Mouse (Mus musculus): ENCODE measurements at regions not wholly inside any gene's neighbourhood (a gene's known extent, or its start where the extent isn't known, plus 50 kb on each side); places are given as distances from the start of the nearest gene placed in this dataset.

- DNase-seq (ENCODE audit: low spot score): no peak
Measured at GRCm38 (mm10) chr2:78804931-78805330, 63.0 kb upstream of the Ube2e3 start.

GRCm38 (mm10) chr2:78803543-78803942 lies 64.4 kb upstream of the Ube2e3 start:
- no peak for DNase-seq (ENCODE audit: low spot score)

- no peak for DNase-seq (ENCODE audit: low spot score)
Measured at GRCm38 (mm10) chr2:78795446-78795845, 72.5 kb upstream of the Ube2e3 start.

GRCm38 (mm10) chr2:78794734-78795133 lies 73.2 kb upstream of the Ube2e3 start:
- DNase-seq (ENCODE audit: low spot score): no peak

GRCm38 (mm10) chr2:78789124-78789523 lies 78.8 kb upstream of the Ube2e3 start:
- DNase-seq (ENCODE audit: low spot score): no peak

GRCm38 (mm10) chr2:78788222-78788621 lies 79.7 kb upstream of the Ube2e3 start:
- no peak for DNase-seq (ENCODE audit: low spot score)

GRCm38 (mm10) chr2:78779949-78780348 lies 88.0 kb upstream of the Ube2e3 start:
- DNase-seq (ENCODE audit: low spot score): no peak

GRCm38 (mm10) chr2:78777589-78777988 lies 90.3 kb upstream of the Ube2e3 start:
- no peak for DNase-seq (ENCODE audit: low spot score)

GRCm38 (mm10) chr2:78754362-78754761 lies 113.6 kb upstream of the Ube2e3 start:
- DNase-seq (ENCODE audit: low spot score): no peak

GRCm38 (mm10) chr2:78753918-78754317 lies 114.0 kb upstream of the Ube2e3 start:
- no peak for DNase-seq (ENCODE audit: low spot score)

GRCm38 (mm10) chr2:78730161-78730560 lies 137.8 kb upstream of the Ube2e3 start:
- no peak for DNase-seq (ENCODE audit: low spot score)

GRCm38 (mm10) chr2:78726060-78726459 lies 141.9 kb upstream of the Ube2e3 start:
- no peak for DNase-seq (ENCODE audit: low spot score)

GRCm38 (mm10) chr2:78724416-78724815 lies 143.5 kb upstream of the Ube2e3 start:
- no peak for DNase-seq (ENCODE audit: low spot score)

GRCm38 (mm10) chr2:78723423-78723822 lies 144.5 kb upstream of the Ube2e3 start:
- DNase-seq (ENCODE audit: low spot score): no peak

GRCm38 (mm10) chr2:78722739-78723138 lies 145.2 kb upstream of the Ube2e3 start:
- DNase-seq (ENCODE audit: low spot score): no peak

- no peak for DNase-seq (ENCODE audit: low spot score)
Measured at GRCm38 (mm10) chr2:78718550-78718949, 149.4 kb upstream of the Ube2e3 start.

- DNase-seq (ENCODE audit: low spot score): peak; percentile 38
Measured at GRCm38 (mm10) chr2:78716157-78716798, 151.6 kb upstream of the Ube2e3 start.

GRCm38 (mm10) chr2:78694851-78695250 lies 173.1 kb upstream of the Ube2e3 start:
- DNase-seq (ENCODE audit: low spot score): no peak

GRCm38 (mm10) chr2:78656668-78657067 lies 211.3 kb upstream of the Ube2e3 start:
- no peak for DNase-seq (ENCODE audit: low spot score)

- no peak for DNase-seq (ENCODE audit: low spot score)
Measured at GRCm38 (mm10) chr2:78655156-78655855, 212.6 kb upstream of the Ube2e3 start.

GRCm38 (mm10) chr2:78651549-78651948 lies 216.4 kb upstream of the Ube2e3 start:
- no peak for DNase-seq (ENCODE audit: low spot score)

- DNase-seq (ENCODE audit: low spot score): no peak
Measured at GRCm38 (mm10) chr2:78640361-78640760, 227.6 kb upstream of the Ube2e3 start.

- DNase-seq (ENCODE audit: low spot score): no peak
Measured at GRCm38 (mm10) chr2:78625264-78625663, 242.7 kb upstream of the Ube2e3 start.

- DNase-seq (ENCODE audit: low spot score): no peak
Measured at GRCm38 (mm10) chr2:78606388-78606787, 261.5 kb upstream of the Ube2e3 start.
